Mouse (Mus musculus) lung, embryonic 16.5 days (tissue): ENCODE data around the gene Lrrc7. TPM values are rescaled to one million over a fixed set of nuclear protein-coding genes. Genes with fewer than 3 reads are reported as not detected.

Experiments
- ATAC-seq: fragments of 200-750 bp; cut with Nextera tagmentation; 2 replicates; pipeline ENCODE4 v1.8.0; 2017; ENCODE audit warnings: low read depth, mild to moderate bottlenecking, moderate library complexity
- H3K27ac ChIP-seq: fragments of 300-500 bp; sonication (generic); 2 replicates; pipeline ENCODE4 v1.5.1; 2014; ENCODE audit warnings: mild to moderate bottlenecking, control low read depth, low read length
- H3K27me3 ChIP-seq: fragments of 300-500 bp; sonication (generic); 2 replicates; pipeline ENCODE4 v1.6.1; 2014; ENCODE audit warnings: low read depth, low read length, mixed read lengths; ENCODE audit not compliant: control insufficient read depth, insufficient read depth
- H3K36me3 ChIP-seq: fragments of 300-500 bp; sonication (generic); 2 replicates; pipeline ENCODE4 v1.6.1; 2014; ENCODE audit warnings: low read length; ENCODE audit not compliant: control insufficient read depth, insufficient read depth
- H3K4me1 ChIP-seq: fragments of 300-500 bp; sonication (generic); replicated peaks from 2 replicates; pipeline ENCODE4 v1.6.1; 2014; ENCODE audit warnings: low read length, mixed read lengths; ENCODE audit not compliant: control insufficient read depth, insufficient read depth
- H3K4me2 ChIP-seq: fragments of 300-500 bp; sonication (generic); 2 replicates; pipeline ENCODE4 v1.6.1; 2014; ENCODE audit warnings: low read depth, low read length, control low read depth
- H3K4me3 ChIP-seq: fragments of 300-500 bp; sonication (generic); 2 replicates; pipeline ENCODE4 v1.5.1; 2014; ENCODE audit warnings: mild to moderate bottlenecking, low read length, control low read depth
- H3K9ac ChIP-seq: fragments of 300-500 bp; sonication (generic); 2 replicates; pipeline ENCODE4 v1.6.1; 2014; ENCODE audit warnings: low read length, control low read depth
- H3K9me3 ChIP-seq: fragments of 300-500 bp; sonication (generic); 2 replicates; pipeline ENCODE4 v1.6.1; 2016; ENCODE audit warnings: low read length; ENCODE audit not compliant: control insufficient read depth
- WGBS: fragments of 180-500 bp; shearing (Covaris S2); extraction: QIAGEN DNeasy Blood & Tissue Kit; methylation state at CpG from one replicate; pipeline ENCODE4 v1.1.7; 2014; 5-methylcytosine and 5-hydroxymethylcytosine counted together
- polyA plus RNA-seq: library from polyadenylated mRNA; unstranded; fragments of >200 nt; fragmentation: Nextera tagmentation; extraction: Ambion mirVana; gene quantifications from 2 replicates; pipeline ENCODE4 v1.2.1, GENCODE M21; 2015

Lrrc7 gene
- polyA plus RNA-seq, 1 experiment from 2014 or later = 0.09 TPM

DNA sequence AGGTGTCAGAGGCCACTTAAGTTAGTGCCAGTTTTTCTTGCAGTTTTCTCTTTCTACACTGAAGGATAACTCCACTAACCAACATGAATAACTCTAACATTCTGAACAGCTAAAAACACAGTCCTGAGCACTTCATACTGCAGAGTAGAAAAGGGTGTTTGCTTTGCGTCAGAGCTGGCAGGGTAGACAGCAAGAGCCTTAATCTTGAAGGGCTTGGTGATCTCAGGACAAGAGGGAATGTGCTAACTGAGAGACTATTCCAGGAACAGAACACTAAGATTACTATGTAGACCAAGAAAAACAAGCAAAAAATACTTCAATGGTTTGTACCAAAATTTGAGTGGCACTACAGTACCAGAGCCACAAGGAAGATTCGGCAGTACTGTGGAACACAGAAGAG lies 487.0 kb downstream of the Lrrc7 start:
- WGBS = 61% methylated on average over 2 of the region's 2 CpGs
- Histone ChIP-seq H3K4me1 (no peaks in the 10 kb centered on the region), H3K9me3 (no peaks in the 10 kb centered on the region), H3K4me3 (no peak overlapping the region), H3K4me2 (no peak overlapping the region), H3K27ac (no peak overlapping the region), H3K9ac (no peak overlapping the region), H3K27me3 (no peaks in the 10 kb centered on the region), H3K36me3 (no peaks in the 10 kb centered on the region)
- peak; percentile 73 for ATAC-seq

DNA sequence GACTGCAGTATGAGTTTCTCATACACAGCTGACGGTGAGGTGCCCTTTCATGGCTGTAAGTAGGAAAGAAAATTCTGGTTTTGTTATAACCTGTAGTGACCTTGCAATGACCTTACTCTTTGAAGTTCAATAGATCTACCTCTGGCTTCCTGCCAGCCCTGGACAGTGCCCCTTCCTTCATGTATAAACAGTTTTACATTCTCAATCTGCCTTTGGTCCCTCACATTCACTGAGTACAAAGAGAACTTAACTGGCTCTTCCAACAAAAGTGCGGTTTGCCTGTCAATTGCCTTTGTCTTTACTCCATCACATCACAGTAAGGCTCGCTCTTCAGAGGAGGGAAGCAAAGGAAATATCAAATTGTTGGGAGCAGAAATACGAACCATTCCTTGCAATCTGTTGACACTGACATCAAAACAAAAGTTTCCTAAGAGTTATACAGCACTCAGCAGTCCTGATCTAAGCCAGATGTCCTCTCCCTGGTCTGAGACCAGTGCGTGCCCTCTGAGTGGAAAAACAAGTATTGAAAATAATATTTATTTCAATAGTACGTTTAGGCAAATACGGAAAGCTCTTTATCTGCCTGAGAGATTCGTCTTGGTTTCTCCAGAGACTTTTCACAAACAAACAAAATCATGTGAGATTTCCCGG lies 493.3 kb downstream of the Lrrc7 start:
- no peak overlapping the region for H3K27ac ChIP-seq
- ATAC-seq = no peak
- H3K27me3 ChIP-seq = no peaks in the 10 kb centered on the region
- no peaks in the 10 kb centered on the region; the same call in 1 of the 2 replicates for H3K36me3 ChIP-seq
- WGBS = 33% methylated on average over 9 of the region's 9 CpGs
- no peak overlapping the region for H3K9ac ChIP-seq
- no peak overlapping the region for H3K4me3 ChIP-seq
- H3K4me1 ChIP-seq = no peaks in the 10 kb centered on the region
- H3K4me2 ChIP-seq = no peak overlapping the region
- H3K9me3 ChIP-seq = no peaks in the 10 kb centered on the region

DNA sequence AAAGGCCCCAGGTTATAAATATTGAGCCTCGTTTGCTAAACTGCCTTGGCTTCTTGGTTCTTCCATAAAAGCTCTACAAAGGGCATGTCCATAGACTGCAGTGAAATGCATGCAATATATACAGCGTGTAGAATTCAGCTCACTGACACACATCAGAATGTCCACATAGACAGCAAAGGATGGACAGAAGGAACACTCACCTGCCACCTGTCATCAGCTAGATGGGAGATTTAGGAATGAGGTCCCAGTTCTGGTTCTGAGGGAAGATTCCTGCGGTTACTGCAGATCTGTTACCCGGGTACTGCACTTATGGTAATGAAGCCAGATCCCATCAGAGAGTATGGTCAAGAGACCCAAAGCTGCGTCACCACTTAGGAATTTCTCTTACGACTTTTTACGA lies 494.1 kb downstream of the Lrrc7 start:
- Histone ChIP-seq H3K36me3 (peaks cover 3% of the 10 kb centered on the region; the same call in 1 of the 2 replicates), H3K4me1 (no peaks in the 10 kb centered on the region), H3K27ac (no peak overlapping the region), H3K4me3 (no peak overlapping the region), H3K9me3 (no peaks in the 10 kb centered on the region), H3K9ac (no peak overlapping the region), H3K4me2 (no peak overlapping the region), H3K27me3 (no peaks in the 10 kb centered on the region)
- 59% methylated on average over 7 of the region's 7 CpGs for WGBS
- ATAC-seq = no peak

DNA sequence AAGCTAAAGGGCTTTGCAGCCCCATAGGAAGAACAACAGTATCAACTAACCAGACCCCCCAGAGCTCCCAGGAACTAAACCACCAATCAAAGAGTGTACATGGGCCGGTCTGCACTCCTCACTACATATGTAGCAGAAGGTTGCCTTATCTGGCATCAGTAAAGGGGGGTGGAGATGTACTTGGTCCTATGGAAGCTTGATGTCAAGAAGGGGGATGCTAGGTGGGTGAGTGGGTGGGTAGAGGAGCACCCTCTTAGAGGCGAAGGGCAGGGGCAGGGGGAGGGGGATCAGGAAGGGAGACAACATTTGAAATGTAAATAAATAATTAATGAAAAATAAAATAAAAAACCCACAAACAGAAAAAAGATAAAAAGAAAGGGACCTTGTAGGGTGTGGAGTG lies 496.8 kb downstream of the Lrrc7 start:
- Histone ChIP-seq H3K36me3 (peaks cover 3% of the 10 kb centered on the region; the same call in 1 of the 2 replicates), H3K4me2 (no peak overlapping the region), H3K4me1 (no peaks in the 10 kb centered on the region), H3K4me3 (no peak overlapping the region), H3K27ac (no peak overlapping the region), H3K27me3 (no peaks in the 10 kb centered on the region), H3K9me3 (no peaks in the 10 kb centered on the region), H3K9ac (no peak overlapping the region)
- ATAC-seq = no peak
- 85% methylated on average over 2 of the region's 2 CpGs for WGBS

DNA sequence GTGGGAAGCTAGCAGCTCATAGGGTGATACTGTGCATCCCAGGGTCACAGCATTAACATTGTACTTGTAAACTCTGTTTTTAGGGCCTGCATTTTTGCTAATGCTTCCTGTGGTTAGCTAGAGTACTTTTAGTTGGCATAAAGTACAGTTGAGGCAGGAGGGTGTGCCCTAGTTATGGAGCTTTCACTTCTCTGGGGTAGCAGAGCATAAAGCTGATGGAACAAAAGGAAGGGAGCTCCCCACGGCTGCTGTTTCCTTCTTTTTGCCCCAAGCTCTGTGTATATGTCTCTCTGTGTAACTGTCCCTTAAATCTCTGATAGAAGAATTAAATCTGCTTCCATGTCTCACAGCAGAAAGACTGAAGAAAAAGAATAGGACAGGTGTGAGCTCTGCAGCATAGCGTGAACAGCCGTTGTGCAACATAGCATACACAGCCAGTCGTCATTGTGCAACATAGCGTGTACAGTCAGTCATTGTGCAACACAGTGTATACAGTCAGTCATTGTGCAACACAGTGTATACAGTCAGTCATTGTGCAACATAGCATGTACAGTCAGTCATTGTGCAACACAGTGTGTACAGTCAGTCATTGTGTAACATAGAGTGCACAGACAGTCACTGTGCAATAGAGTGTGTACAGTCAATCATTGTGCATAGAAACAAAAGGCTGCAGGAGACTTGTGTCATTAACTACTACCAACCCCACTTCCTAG lies 500.1 kb downstream of the Lrrc7 start:
- ATAC-seq = peak; percentile 47
- Histone ChIP-seq H3K9ac (no peak overlapping the region), H3K4me1 (no peaks in the 10 kb centered on the region), H3K4me3 (no peak overlapping the region), H3K36me3 (peaks cover 5% of the 10 kb centered on the region), H3K27ac (no peak overlapping the region), H3K4me2 (no peak overlapping the region), H3K9me3 (no peaks in the 10 kb centered on the region), H3K27me3 (no peaks in the 10 kb centered on the region)
- 82% methylated on average over 5 of the region's 5 CpGs for WGBS

DNA sequence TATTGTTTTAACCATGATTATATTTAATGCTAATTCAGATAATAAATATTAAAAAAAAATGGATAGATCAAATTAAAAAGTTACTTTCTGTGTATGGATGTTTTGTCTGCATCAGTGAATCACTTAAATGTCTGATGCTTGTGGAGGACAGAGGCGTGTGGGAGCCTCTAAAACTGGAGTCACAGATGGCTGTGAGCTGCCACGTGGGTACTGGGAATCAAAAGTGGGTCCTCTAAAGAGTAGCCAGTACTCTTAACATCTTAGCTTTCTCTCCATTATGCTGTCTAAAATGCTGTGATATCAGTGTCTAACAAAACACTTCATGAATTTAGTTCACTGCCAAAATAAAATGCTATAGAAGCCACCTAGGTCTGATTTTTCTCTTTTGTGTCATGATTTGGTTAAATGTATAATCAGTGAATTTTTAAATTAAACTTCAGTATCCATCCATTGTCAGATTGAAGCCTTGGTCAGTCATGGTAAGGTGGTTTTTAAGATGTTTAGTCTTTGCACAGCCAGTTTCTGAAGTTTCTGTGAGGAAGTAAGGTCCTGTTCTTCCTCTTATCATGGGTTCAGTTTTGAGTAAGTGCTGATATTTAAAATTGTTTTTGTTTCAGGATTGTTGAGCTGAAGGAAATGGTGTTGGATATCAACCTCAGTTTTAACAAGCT lies 501.3 kb downstream of the Lrrc7 start:
- Histone ChIP-seq H3K36me3 (peaks cover 10% of the 10 kb centered on the region), H3K4me2 (no peak overlapping the region), H3K27ac (no peak overlapping the region), H3K4me3 (no peak overlapping the region), H3K27me3 (no peaks in the 10 kb centered on the region), H3K9me3 (no peaks in the 10 kb centered on the region), H3K4me1 (no peaks in the 10 kb centered on the region), H3K9ac (no peak overlapping the region)
- ATAC-seq = no peak
- WGBS = 77% methylated on average over 2 of the region's 2 CpGs

DNA sequence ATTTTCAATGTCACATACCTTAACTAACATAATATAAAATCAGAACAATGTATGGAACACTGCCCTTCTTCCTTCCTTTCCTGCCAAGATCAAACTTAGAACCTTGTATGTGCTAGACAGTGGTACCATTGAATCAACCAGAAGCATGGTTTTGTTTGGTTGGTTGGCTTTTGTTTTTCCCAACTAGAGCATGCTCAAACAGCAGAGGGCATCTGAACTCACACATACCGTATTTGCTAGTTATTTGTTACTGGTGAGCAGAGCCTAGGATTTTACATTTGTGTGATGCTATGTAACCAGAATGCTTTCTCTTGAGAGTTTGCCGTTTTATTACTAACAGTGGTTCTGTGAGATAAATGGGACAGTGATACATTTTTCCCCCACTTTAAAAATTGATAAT lies 512.5 kb downstream of the Lrrc7 start:
- Histone ChIP-seq H3K4me3 (no peak overlapping the region), H3K9ac (no peak overlapping the region), H3K27ac (no peak overlapping the region), H3K27me3 (no peaks in the 10 kb centered on the region), H3K4me2 (no peak overlapping the region), H3K9me3 (no peaks in the 10 kb centered on the region), H3K36me3 (no peaks in the 10 kb centered on the region), H3K4me1 (no peaks in the 10 kb centered on the region)
- no peak for ATAC-seq
- WGBS = 86% methylated on average over 2 of the region's 2 CpGs

DNA sequence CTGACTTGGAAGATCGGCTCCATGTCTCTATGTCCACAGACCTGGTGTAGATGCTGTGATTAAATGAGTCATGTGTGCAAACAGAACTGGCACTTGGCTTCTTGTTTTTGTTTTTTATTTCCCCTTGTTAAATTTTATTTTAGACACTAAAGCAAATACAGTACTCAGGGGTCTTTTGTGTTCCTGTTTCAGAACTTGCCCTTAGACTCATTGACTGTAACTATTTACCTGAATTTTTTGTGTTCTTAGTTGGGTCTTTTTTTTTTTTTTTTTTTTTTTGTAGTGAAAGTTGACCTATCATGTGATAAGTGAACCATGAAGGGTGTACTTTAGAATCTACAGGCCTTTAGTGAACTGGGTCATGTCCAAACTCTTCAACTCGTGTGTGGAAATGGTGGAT lies 521.3 kb downstream of the Lrrc7 start:
- Histone ChIP-seq H3K4me1 (peaks cover 7% of the 10 kb centered on the region), H3K36me3 (no peaks in the 10 kb centered on the region), H3K27me3 (no peaks in the 10 kb centered on the region), H3K9me3 (no peaks in the 10 kb centered on the region), H3K4me3 (no peak overlapping the region), H3K4me2 (no peak overlapping the region), H3K9ac (no peak overlapping the region), H3K27ac (no peak overlapping the region)
- no peak for ATAC-seq
- WGBS = 68% methylated on average over 2 of the region's 2 CpGs

DNA sequence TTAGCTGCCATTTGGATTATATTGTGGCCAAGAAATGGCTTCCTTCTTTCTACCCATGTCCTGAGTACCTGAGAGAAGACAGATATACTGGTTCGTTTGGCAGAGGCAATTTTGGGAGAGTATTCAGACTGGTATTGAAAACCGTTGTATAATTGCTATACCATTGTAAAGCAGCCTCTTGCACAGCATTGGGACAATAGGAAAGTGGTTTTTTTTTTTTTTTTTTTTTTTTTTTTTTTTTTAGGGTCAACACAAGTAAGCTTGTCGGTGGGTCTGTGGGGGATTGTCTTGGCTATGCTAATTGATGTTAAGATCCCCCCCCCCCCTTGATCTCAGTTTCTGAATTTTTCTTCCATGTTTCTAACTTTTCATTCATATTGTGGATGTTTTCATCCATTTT lies 523.9 kb downstream of the Lrrc7 start:
- H3K27me3 ChIP-seq = no peaks in the 10 kb centered on the region

More for the DNA sequence above, 523.9 kb downstream of the Lrrc7 start:
- no peak overlapping the region for H3K4me2 ChIP-seq
- ATAC-seq = no peak
- no peak overlapping the region for H3K9ac ChIP-seq
- H3K27ac ChIP-seq = no peak overlapping the region
- H3K9me3 ChIP-seq = no peaks in the 10 kb centered on the region
- 88% methylated on average over 3 of the region's 3 CpGs for WGBS
- H3K4me3 ChIP-seq = no peak overlapping the region
- H3K36me3 ChIP-seq = no peaks in the 10 kb centered on the region
- peaks cover 16% of the 10 kb centered on the region for H3K4me1 ChIP-seq
